Comparison of ENCODE assay signal across 22 mouse cellular contexts in genomic region chr3:131614056-131614455, GRCm38 (mm10).
"Had no signal": no experiment of that assay in that cellular context is flagged by ENCODE, and none has a peak within 500 bp of the region (broad histone marks: within the 10 kb centered on the region; RNA-seq: fewer than 3 reads in every experiment).

No protein-coding gene starts in this region.

- H3K27ac ChIP-seq: limb, embryonic 12.5 days; liver, embryonic 12.5 days; liver, embryonic 15.5 days; lung, embryonic 15.5 days; midbrain, embryonic 12.5 days; midbrain, embryonic 15.5 days; neural tube, embryonic 13.5 days; stomach, embryonic 15.5 days had no signal

- H3K27me3 ChIP-seq: limb, embryonic 12.5 days; liver, embryonic 12.5 days; liver, embryonic 15.5 days; lung, embryonic 15.5 days; megakaryocyte, embryonic 14.5 days; midbrain, embryonic 12.5 days; midbrain, embryonic 15.5 days; neural tube, embryonic 13.5 days; stomach, embryonic 15.5 days had no signal

- H3K4me3 ChIP-seq: limb, embryonic 12.5 days; liver, embryonic 12.5 days; liver, embryonic 15.5 days; lung, embryonic 15.5 days; megakaryocyte, embryonic 14.5 days; midbrain, embryonic 12.5 days; midbrain, embryonic 15.5 days; myocyte; neural tube, embryonic 13.5 days; stomach, embryonic 15.5 days had no signal

- H3K4me1 ChIP-seq: liver, embryonic 12.5 days; liver, embryonic 15.5 days; lung, embryonic 15.5 days; megakaryocyte, embryonic 14.5 days; midbrain, embryonic 12.5 days; midbrain, embryonic 15.5 days; neural tube, embryonic 13.5 days; stomach, embryonic 15.5 days had no signal

- ATAC-seq: liver, embryonic 12.5 days; midbrain, embryonic 15.5 days had no signal

- H3K9ac ChIP-seq: limb, embryonic 12.5 days; liver, embryonic 12.5 days; liver, embryonic 15.5 days; lung, embryonic 15.5 days; midbrain, embryonic 12.5 days; midbrain, embryonic 15.5 days; neural tube, embryonic 13.5 days; stomach, embryonic 15.5 days had no signal

- H3K4me2 ChIP-seq: limb, embryonic 12.5 days; liver, embryonic 12.5 days; liver, embryonic 15.5 days; lung, embryonic 15.5 days; midbrain, embryonic 12.5 days; midbrain, embryonic 15.5 days; neural tube, embryonic 13.5 days; stomach, embryonic 15.5 days had no signal

- H3K36me3 ChIP-seq: liver, embryonic 15.5 days had no signal

- DNase-seq: kidney, adult 11 months; kidney, adult 8-10 months; kidney, postnatal 14 days; kidney, postnatal 4 days; liver; lung, adult 18-20 months; lung, postnatal 10 days; lung, postnatal 4 days; retina, postnatal 1 day; right cerebral cortex, postnatal 25 days; spleen, adult 18-20 months; thymus, postnatal 25 days had no signal

- H3K9me3 ChIP-seq: limb, embryonic 12.5 days; liver, embryonic 12.5 days; liver, embryonic 15.5 days; lung, embryonic 15.5 days; megakaryocyte, embryonic 14.5 days; midbrain, embryonic 12.5 days; midbrain, embryonic 15.5 days; neural tube, embryonic 13.5 days; stomach, embryonic 15.5 days had no signal
